Mouse (Mus musculus) lung, postnatal 0 days (tissue): ENCODE measurements around the gene Stap2. TPM values are rescaled to one million over a fixed set of nuclear protein-coding genes. Genes with fewer than 3 reads are reported as not detected.

Experiments
- ATAC-seq: fragments of 200-750 bp; cut with Nextera tagmentation; 2 replicates; pipeline ENCODE4 v1.8.0; 2017; ENCODE audit warnings: moderate library complexity
- DNase-seq: peaks from one replicate; pipeline ENCODE4 v3.0.0-alpha.2; 2016; ENCODE audit warnings: low spot score
- H3K27ac ChIP-seq: fragments of 300-500 bp; sonication (generic); 2 replicates; pipeline ENCODE4 v1.5.1; 2014; ENCODE audit warnings: antibody characterized with exemption, mild to moderate bottlenecking, low read length, mixed read lengths
- H3K27me3 ChIP-seq: fragments of 300-500 bp; sonication (generic); replicated peaks from 2 replicates; pipeline ENCODE4 v1.6.1; 2014; ENCODE audit warnings: low read length, mixed read lengths; ENCODE audit not compliant: insufficient read depth
- H3K36me3 ChIP-seq: fragments of 300-500 bp; sonication (generic); 2 replicates; pipeline ENCODE4 v1.6.1; 2014; ENCODE audit warnings: low read length, mixed read lengths; ENCODE audit not compliant: insufficient read depth
- H3K4me1 ChIP-seq: fragments of 300-500 bp; sonication (generic); 2 replicates; pipeline ENCODE4 v1.6.1; 2014; ENCODE audit warnings: antibody characterized with exemption, low read depth, low read length, mixed read lengths; ENCODE audit not compliant: insufficient read depth
- H3K4me2 ChIP-seq: fragments of 300-500 bp; sonication (generic); replicated peaks from 2 replicates; pipeline ENCODE4 v1.6.1; 2014; ENCODE audit warnings: low read depth, mild to moderate bottlenecking, low read length, moderate library complexity, mixed read lengths
- H3K4me3 ChIP-seq: fragments of 300-500 bp; sonication (generic); 2 replicates; pipeline ENCODE4 v1.5.1; 2014; ENCODE audit warnings: low read depth, low read length
- H3K9ac ChIP-seq: fragments of 300-500 bp; sonication (generic); replicated peaks from 2 replicates; pipeline ENCODE4 v1.6.1; 2014; ENCODE audit warnings: low read depth, mild to moderate bottlenecking
- H3K9me3 ChIP-seq: fragments of 300-500 bp; sonication (generic); 2 replicates; pipeline ENCODE4 v1.6.1; 2016; ENCODE audit warnings: low read length, mixed read lengths
- CTCF ChIP-seq: IDR thresholded peaks from 2 replicates; pipeline ENCODE4 v1.5.1; 2016; ENCODE audit warnings: antibody characterized with exemption, mild to moderate bottlenecking
- EP300 ChIP-seq: IDR thresholded peaks from 2 replicates; pipeline ENCODE4 v1.6.1; 2016; ENCODE audit warnings: antibody characterized with exemption, mild to moderate bottlenecking, control low read depth
- WGBS: fragments of 180-500 bp; shearing (Covaris S2); extraction: QIAGEN DNeasy Blood & Tissue Kit; methylation state at CpG from one replicate; pipeline ENCODE4 v1.1.7; 2014; 5-methylcytosine and 5-hydroxymethylcytosine counted together
- polyA plus RNA-seq: library from polyadenylated mRNA; unstranded; fragments of >200 nt; fragmentation: Nextera tagmentation; extraction: Ambion mirVana; gene quantifications from 2 replicates; pipeline ENCODE4 v1.2.1, GENCODE M21; 2015

Gene Stap2
- polyA plus RNA-seq, 1 experiment from 2014 or later, result 49.1 TPM

- Histone ChIP-seq H3K9ac (no peak overlapping the region), H3K27me3 (no peaks in the 10 kb centered on the region), H3K27ac (no peak overlapping the region), H3K9me3 (no peaks in the 10 kb centered on the region), H3K4me2 (no peak overlapping the region), H3K4me1 (peaks cover 4% of the 10 kb centered on the region; the same call in 1 of the 2 replicates), H3K4me3 (no peak overlapping the region), H3K36me3 (no peaks in the 10 kb centered on the region)
- DNase-seq (no peak), ATAC-seq (no peak)
- WGBS, result 36% methylated on average over 16 of the region's 16 CpGs
- TF ChIP-seq CTCF (no peak), EP300 (no peak)
Measured at GRCm38 (mm10) chr17:55954229-55954628, 51.2 kb downstream of the Stap2 start.

DNA sequence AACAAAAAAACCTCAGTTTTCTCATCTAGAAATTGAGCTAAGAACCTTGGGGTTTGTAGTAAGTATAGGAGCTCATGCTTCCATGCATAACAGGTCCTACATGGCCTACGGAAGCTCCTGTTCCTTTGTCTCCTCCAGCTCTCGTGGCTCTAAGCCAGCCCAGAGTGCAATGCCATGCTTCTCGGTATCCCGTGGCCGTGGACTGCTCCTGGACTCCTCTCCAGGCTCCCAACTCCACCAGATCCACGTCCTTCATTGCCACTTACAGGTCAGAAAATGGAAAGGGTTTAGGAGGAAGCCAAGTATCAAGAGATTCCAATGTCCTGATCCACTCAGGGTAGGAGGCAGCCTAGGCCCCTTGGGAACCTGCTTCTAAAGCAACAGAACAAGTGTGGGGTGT is 51.6 kb downstream of the Stap2 start:
- no peak for DNase-seq
- 68% methylated on average over 6 of the region's 6 CpGs for WGBS
- Histone ChIP-seq H3K4me2 (no peak overlapping the region), H3K27ac (no peak overlapping the region), H3K4me1 (peaks cover 4% of the 10 kb centered on the region; the same call in 1 of the 2 replicates), H3K27me3 (no peaks in the 10 kb centered on the region), H3K36me3 (no peaks in the 10 kb centered on the region), H3K9ac (no peak overlapping the region), H3K4me3 (no peak overlapping the region), H3K9me3 (no peaks in the 10 kb centered on the region)
- no peak for ATAC-seq
- TF ChIP-seq CTCF (no peak), EP300 (no peak)

DNA sequence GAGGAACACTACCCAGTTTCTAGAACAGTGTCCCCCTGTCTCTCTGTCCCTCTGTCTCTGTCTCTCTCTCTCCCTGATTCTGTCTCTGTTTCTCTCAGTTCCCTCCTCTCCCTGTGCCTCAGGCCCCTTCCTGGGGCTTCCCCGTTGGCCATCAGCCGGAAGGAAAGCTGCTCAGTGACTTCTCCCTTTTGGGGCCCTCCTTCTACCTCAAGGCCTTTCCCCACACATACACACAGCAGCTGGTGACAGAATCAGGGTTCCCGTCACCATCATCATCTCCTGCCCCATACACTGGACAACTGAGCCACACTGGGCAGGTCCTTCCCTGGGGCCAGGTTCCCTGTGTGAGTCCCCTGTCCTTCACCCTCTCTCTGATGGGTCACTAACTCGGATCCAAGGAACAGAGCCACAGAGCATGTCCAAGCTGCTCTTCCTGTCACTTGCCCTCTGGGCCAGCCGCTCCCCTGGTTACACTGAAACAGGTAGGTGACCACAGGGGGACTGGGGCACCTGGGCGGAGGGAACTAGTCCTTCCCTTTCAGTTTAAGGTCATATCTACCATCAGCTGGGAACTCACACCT is 52.8 kb downstream of the Stap2 start, which contains the start of gene Ebi3:
TSS of gene Ebi3 (plus strand) at position 194 of the 581 bp plus-strand sequence.
- Histone ChIP-seq H3K27me3 (no peaks in the 10 kb centered on the region), H3K9me3 (no peaks in the 10 kb centered on the region), H3K4me1 (no peaks in the 10 kb centered on the region), H3K4me3 (no peak within 1 kb of the TSS), H3K4me2 (no peak within 1 kb of the TSS), H3K27ac (no peak within 1 kb of the TSS), H3K36me3 (no peaks in the 10 kb centered on the region), H3K9ac (no peak within 1 kb of the TSS)
- DNase-seq, result peak; percentile 21
- 66% methylated on average over 6 of the region's 6 CpGs for WGBS
- TF ChIP-seq EP300, result no peak
- no peak for TF ChIP-seq CTCF
- 0 out of 2 replicates have a peak, but pooled peaks have one; percentile 25 for ATAC-seq

DNA sequence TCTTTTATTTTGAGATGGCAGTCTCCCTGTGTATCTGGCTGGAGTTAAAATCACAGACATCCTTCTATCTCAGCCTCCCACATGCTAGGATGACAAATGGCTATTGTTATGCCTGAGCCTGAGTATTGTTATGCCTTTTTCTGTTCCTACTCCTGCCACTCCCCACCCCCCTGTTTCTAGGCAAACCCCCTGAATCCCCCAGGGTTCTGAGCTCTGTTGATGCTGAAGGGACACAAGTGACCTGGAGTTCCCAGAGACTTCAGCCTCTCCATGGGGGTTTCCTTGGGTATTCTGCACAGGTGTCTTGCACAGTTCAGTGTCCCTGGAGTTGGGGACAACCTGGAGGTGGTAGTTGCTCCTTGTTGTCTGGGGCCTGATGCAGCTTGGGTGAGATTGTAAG is 53.3 kb downstream of the Stap2 start:
- no peak overlapping the region for H3K27ac ChIP-seq
- no peaks in the 10 kb centered on the region for H3K4me1 ChIP-seq
- DNase-seq (no peak), ATAC-seq (no peak)
- H3K36me3 ChIP-seq, result no peaks in the 10 kb centered on the region
- H3K4me2 ChIP-seq, result no peak overlapping the region
- H3K9ac ChIP-seq, result no peak overlapping the region
- no peak for TF ChIP-seq CTCF
- no peak overlapping the region for H3K4me3 ChIP-seq
- no peaks in the 10 kb centered on the region for H3K9me3 ChIP-seq
- no peaks in the 10 kb centered on the region for H3K27me3 ChIP-seq

DNA sequence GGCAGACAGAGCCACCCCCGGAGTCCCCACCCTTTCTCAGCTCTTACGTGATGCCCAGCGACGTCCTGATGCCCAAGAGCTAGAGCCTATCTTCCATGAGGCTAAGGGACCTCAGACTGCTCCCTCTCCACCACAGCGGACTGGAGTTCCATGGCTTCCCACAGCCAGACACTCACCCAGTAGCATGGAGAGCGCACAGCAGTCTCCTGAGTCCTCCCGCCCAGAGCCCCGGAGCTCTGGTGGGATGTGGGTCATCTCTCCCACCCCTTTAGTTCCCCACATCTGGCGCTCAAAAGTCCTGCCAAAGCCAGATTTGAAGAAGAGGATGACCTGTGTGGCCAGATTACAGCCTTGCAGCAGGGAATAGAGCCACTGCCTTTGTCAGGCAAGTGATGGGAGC is 54.8 kb downstream of the Stap2 start:
- H3K27me3 ChIP-seq, result no peaks in the 10 kb centered on the region
- no peaks in the 10 kb centered on the region for H3K4me1 ChIP-seq
- no peak overlapping the region for H3K4me2 ChIP-seq
- H3K4me3 ChIP-seq, result no peak overlapping the region
- H3K9ac ChIP-seq, result no peak overlapping the region
- no peak overlapping the region for H3K27ac ChIP-seq
- WGBS, result 71% methylated on average over 9 of the region's 9 CpGs
- no peak for TF ChIP-seq EP300
- TF ChIP-seq CTCF, result no peak
- H3K36me3 ChIP-seq, result no peaks in the 10 kb centered on the region
- ATAC-seq (no peak), DNase-seq (no peak)
- H3K9me3 ChIP-seq, result no peaks in the 10 kb centered on the region

DNA sequence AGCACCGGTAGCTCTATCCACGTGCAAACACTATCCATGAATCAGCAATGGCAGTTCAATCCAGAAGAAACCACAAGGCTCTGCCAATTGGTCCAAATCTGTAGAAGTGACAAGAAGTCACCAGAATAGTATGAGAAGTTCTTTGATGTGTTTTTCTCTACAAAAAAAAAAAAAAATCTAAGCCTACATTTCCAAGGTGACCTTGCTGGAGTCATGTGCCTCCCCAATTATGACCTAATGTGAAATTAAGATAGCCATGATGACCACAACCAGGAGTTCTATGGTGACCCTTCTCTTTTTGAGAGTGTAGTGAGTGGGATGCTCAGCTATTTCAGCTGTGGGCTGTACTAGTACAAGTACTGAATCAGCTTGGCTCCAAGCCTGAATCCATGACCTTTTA is 56.0 kb downstream of the Stap2 start, which contains the start of gene Zfp119b:
TSS of gene Zfp119b (minus strand) at position 101 of the 400 bp plus-strand sequence.
- 75% methylated on average over 2 of the region's 2 CpGs for WGBS
- Histone ChIP-seq H3K27ac (no peak within 1 kb of the TSS), H3K4me1 (no peaks in the 10 kb centered on the region), H3K27me3 (no peaks in the 10 kb centered on the region), H3K4me2 (no peak within 1 kb of the TSS), H3K4me3 (no peak within 1 kb of the TSS), H3K9me3 (no peaks in the 10 kb centered on the region), H3K36me3 (no peaks in the 10 kb centered on the region), H3K9ac (no peak within 1 kb of the TSS)
- DNase-seq (no peak), ATAC-seq (no peak)
- TF ChIP-seq CTCF (no peak), EP300 (no peak)

DNA sequence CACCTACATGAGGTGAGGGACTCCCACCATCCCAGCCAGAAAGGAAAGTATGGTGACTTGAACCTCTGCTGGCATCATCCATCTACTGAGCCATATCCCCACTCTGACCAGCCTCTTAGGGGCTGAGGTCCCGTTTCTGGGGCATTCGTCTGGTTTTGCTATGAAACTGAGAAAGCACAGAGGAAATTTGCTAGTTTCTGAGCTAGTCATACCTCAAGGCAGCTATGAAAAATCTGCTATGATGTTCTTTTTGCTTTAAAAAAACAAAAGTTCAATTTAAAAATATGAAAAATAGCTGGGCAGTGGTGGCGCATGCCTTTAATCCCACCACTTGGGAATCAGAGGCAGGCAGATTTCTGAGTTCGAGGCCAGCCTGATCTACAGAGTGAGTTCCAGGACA is 56.7 kb downstream of the Stap2 start:
- no peak for DNase-seq
- Histone ChIP-seq H3K36me3 (no peaks in the 10 kb centered on the region), H3K27me3 (no peaks in the 10 kb centered on the region), H3K9me3 (no peaks in the 10 kb centered on the region), H3K9ac (no peak overlapping the region), H3K4me2 (no peak overlapping the region), H3K27ac (no peak overlapping the region), H3K4me1 (no peaks in the 10 kb centered on the region), H3K4me3 (no peak overlapping the region)
- no peak for TF ChIP-seq CTCF
- no peak for ATAC-seq
- 84% methylated on average over 4 of the region's 4 CpGs for WGBS

Other genes with a start within 250 kb of the Stap2 start
- 10.5 and 11.6 TPM in 2 replicates for gene Zfp119a, start 126.7 kb downstream of the Stap2 start, polyA plus RNA-seq
- gene Zfp959, start 113.5 kb downstream of the Stap2 start, polyA plus RNA-seq, result 10.9 and 11.1 TPM in 2 replicates
- gene Zfp119b, start 56.1 kb downstream of the Stap2 start, polyA plus RNA-seq, result 10.0 and 11.0 TPM in 2 replicates
- gene Ebi3, start 52.9 kb downstream of the Stap2 start, polyA plus RNA-seq, result 3.1 and 3.3 TPM in 2 replicates
- 16.8 and 19.2 TPM in 2 replicates for gene Yju2, start 46.5 kb downstream of the Stap2 start, polyA plus RNA-seq
- 3.1 and 3.4 TPM in 2 replicates for gene Shd, start 35.1 kb downstream of the Stap2 start, polyA plus RNA-seq
- gene Fsd1, start 19.1 kb downstream of the Stap2 start, polyA plus RNA-seq, result 0.36 and 0.37 TPM in 2 replicates
- gene Mpnd, start 127 bp upstream of the Stap2 start, polyA plus RNA-seq, result 38.5 and 45.0 TPM in 2 replicates
- gene Sh3gl1, start 31.1 kb upstream of the Stap2 start, polyA plus RNA-seq, result 97.1 and 105 TPM in 2 replicates
- 3.0 and 3.2 TPM in 2 replicates for gene Chaf1a, start 34.9 kb upstream of the Stap2 start, polyA plus RNA-seq
- gene Ubxn6, start 69.4 kb upstream of the Stap2 start, polyA plus RNA-seq, result 59.7 and 60.4 TPM in 2 replicates
- 58.4 and 61.7 TPM in 2 replicates for gene Hdgfl2, start 74.0 kb upstream of the Stap2 start, polyA plus RNA-seq
- 0.05 and 0.08 TPM in 2 replicates for gene Plin4, start 104.2 kb upstream of the Stap2 start, polyA plus RNA-seq
- gene Plin5, start 112.0 kb upstream of the Stap2 start, polyA plus RNA-seq, result 3.2 and 4.3 TPM in 2 replicates
- gene Lrg1, start 116.4 kb upstream of the Stap2 start, polyA plus RNA-seq, result 36.3 and 50.6 TPM in 2 replicates
- gene Sema6b, start 134.8 kb upstream of the Stap2 start, polyA plus RNA-seq, result 0.88 and 1.0 TPM in 2 replicates
- gene Tnfaip8l1, start 156.9 kb upstream of the Stap2 start, polyA plus RNA-seq, result 4.7 and 5.6 TPM in 2 replicates
- gene Mydgf, start 178.3 kb upstream of the Stap2 start, polyA plus RNA-seq, result 67.2 and 71.2 TPM in 2 replicates
- 25.7 and 30.3 TPM in 2 replicates for gene Dpp9, start 213.3 kb upstream of the Stap2 start, polyA plus RNA-seq